Mouse (Mus musculus) brain, embryonic 14.5 days (tissue): Measurements from ENCODE around the gene Pusl1.

Experiments
- CTCF ChIP-seq: fragments of 200-500 bp; IDR thresholded peaks from 2 replicates; pipeline ENCODE4 v1.5.1; 2012; ENCODE audit warnings: inconsistent platforms, mild to moderate bottlenecking, moderate library complexity, borderline replicate concordance; ENCODE audit not compliant: insufficient read depth, insufficient read length; ENCODE audit errors: extremely low read depth
- POLR2A ChIP-seq: fragments of 200-500 bp; IDR thresholded peaks from 2 replicates; pipeline ENCODE4 v1.6.1; 2012; ENCODE audit warnings: mild to moderate bottlenecking, inconsistent platforms, borderline replicate concordance; ENCODE audit not compliant: poor library complexity, insufficient read depth, insufficient read length, severe bottlenecking; ENCODE audit errors: extremely low read depth

- TF ChIP-seq CTCF (no peak), POLR2A (no peak)
Measured at GRCm38 (mm10) chr4:155843231-155843630, 48.4 kb downstream of the Pusl1 start.
